Mouse (Mus musculus): ENCODE results near the gene Fitm2. TPM values are rescaled to one million over a fixed set of nuclear protein-coding genes. Genes with fewer than 3 reads are reported as not detected.
A peak's percentile ranks its signal among the peaks of the same experiment; 100 is the strongest.

Gene Fitm2
- total RNA-seq, 2 experiments from 2014 or later: 32.0 to 35.5 TPM

DNA sequence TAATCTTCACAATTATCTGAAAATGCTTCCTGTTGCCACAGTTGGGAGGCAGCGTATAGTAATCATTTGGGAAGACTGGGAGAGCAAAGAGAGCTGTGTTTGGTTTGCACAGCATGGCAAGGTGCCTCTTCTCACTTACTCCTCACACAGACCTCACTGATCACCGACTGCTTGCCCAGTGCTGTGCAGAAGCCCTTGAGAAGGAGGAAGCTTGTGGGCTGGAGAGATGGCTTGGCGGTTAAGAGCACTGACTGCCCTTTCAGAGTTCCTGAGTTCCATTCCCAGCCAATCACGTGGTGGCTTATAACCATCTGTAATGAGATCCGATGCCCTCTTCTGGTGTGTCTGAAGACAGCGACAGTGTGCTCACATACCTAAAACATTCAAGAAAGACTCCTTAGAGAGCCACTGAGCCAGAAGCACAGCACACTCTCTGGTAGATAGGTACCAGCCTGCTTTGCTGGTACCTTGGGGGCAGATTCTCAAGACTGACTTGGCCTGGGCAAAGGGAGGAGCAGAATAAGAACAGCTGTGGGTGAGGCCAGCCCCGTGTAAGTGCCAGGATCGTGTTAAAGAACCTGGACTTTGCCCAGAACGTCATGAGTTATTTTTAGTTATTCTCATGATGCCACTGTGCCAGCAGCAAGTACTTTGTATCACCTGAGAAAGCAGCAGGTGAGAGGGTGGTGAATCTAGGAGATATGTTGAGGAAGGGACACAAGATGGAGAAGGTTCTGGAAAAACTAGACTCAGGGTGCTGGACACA lies 49.4 kb downstream of the Fitm2 start:
- DNase-seq: no peak

DNA sequence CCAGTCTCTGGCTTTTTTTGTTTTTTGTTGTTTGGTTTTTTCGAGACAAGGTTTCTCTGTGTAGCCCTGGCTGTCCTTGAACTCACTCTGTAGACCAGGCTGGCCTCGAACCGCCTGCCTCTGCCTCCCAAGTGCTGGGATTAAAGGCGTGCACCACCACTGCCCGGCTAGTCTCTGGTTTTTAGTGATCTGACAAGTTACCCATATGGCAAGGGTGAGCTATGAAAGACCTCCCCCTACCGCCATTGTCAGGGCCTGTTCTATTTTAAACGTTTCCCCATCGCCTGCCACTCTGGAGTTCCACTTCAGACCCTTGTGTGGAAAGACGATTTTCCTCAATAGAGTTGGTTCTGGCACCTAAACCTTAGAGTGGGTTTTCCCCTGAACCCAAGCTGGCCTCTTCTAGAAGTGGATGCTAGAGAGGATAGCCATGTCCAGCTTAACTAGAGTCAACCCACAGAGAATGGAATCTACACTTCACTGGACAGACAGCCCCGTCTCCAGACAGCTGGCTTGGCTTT lies 52.0 kb downstream of the Fitm2 start:
- no peak for DNase-seq

DNA sequence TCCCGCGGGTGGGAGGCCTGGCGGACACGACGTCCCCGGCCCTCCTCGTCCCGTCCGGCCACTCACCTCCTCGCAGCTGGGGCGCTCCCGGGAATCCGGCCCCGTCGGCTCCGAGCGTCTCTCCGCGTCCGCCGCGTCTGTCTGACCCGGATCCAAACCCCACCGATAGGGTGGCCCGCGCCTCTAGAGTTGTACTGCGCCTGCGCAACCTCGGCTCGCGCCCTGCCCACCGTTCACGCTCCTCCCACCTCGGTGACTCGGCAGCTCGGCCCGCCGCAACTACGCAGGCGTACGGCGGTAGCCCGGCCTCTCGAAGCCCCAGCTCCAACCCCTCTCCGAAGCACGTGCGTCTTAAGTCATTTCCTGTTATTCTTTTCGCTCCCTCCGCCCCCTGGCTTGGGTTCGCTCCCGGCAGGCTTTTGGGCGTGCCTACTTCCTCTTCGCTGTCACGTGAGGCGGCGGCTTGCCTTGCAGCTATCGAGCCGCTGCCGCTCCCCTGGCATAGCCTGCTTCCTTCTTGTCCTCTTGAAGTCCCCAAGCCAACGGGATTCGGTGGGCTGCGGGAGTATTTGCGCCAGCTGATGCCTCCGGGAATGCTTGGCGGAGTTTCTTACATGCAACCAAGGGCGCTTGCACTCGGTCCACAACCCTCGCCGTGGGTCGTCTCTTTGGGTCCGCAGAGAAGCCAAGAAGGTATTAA lies 52.9 kb downstream of the Fitm2 start:
- peak; percentile 99 for DNase-seq

DNA sequence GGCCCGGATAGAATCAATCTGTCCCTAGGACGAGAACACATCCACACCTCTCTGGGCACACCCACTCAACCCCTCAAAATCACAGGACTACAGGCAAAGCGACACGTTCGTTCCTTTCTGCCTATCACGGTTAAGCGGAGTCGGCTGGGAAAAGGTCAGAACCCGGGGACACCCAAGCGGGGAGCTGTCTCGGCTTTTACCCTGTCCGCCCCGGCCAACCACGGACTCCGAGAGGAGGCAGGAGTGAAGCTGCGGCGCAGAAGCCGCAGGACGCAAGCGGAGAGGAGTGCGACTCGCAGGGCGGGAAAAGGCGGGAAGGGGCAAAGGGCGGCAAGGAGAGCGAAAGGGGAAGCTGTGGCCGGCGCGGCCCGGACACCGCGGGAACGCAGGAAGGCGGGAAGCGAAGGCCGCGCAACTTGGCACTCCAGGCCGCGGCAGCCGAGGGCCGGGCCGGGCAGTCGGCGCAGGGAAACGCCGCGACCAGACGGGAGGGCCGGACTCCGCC lies 53.5 kb downstream of the Fitm2 start:
- no peak for DNase-seq

DNA sequence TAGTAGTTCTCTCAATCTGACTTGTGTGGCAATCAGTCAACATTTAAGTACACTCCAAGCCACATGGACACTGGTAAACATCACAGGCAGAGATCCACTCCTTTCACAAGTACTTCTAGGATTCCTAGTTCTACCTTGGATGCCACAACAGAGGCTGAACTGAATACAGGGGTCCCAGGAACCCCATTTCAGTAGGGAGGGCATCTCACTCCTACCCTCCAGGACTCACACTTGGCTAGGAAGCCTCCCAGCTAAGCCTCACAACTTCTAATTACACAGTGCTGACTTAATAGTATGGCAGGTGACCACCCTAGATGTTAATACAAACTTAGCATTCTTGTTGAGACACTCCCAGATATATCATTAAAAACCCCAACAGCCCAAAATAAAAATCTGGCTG lies 54.6 kb downstream of the Fitm2 start:
- DNase-seq: no peak

DNA sequence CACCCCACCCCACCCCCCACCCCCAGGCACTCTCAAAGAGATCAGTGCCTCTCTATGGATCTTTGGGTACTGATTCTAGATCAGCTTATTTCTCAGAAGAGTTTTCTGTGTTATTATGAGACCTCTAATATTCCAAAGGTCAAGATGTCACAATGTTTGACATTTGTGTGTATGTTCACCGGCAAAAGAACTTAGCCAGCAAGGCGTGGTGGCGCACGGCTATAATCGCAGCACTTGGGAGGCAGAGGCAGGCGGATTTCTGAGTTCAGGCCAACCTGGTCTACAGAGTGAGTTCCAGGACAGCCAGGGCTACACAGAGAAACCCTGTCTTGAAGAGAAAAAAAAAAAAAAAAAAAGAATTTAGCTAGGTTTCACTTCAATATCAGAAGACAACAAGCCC lies 55.4 kb downstream of the Fitm2 start:
- DNase-seq: no peak

Other genes starting within 250 kb of the Fitm2 start
- gene Jph2, start 74.6 kb downstream of the Fitm2 start, total RNA-seq (2021): 100 to 1,000 TPM; 350 to 362 TPM
- gene Oser1, start 47.9 kb downstream of the Fitm2 start, total RNA-seq (2021): 10 to 100 TPM; 23.6 to 26.5 TPM
- under 1 TPM; 0.14 to 0.34 TPM for gene Gdap1l1, start 34.2 kb downstream of the Fitm2 start, total RNA-seq (2021)
- not detected for gene R3hdml, start 19.7 kb upstream of the Fitm2 start, total RNA-seq (2021)
- under 1 TPM in 1 of 2 experiments, not detected in 1; 0.23 TPM for gene Hnf4a, start 34.2 kb upstream of the Fitm2 start, total RNA-seq (2021)
- gene Ttpal, start 129.7 kb upstream of the Fitm2 start, total RNA-seq (2021): 10 to 100 TPM in 1 of 2 experiments, 1 to 10 TPM in 1; 7.6 to 13.8 TPM
- gene Serinc3, start 172.5 kb upstream of the Fitm2 start, total RNA-seq (2021): 100 to 1,000 TPM; 141 to 145 TPM
- gene Pkig, start 185.8 kb upstream of the Fitm2 start, total RNA-seq (2021): 100 to 1,000 TPM; 123 to 129 TPM

Measured in gastrocnemius, postnatal 10 days (tissue).